Mouse (Mus musculus) midbrain, embryonic 14.5 days (tissue): Measurements from ENCODE around the gene Rasgrp3. TPM values are rescaled to one million over a fixed set of nuclear protein-coding genes. Genes with fewer than 3 reads are reported as not detected.

Experiments used
- ATAC-seq: fragments of 200-750 bp; cut with Nextera tagmentation; 2 replicates; pipeline ENCODE4 v1.8.0; 2017; ENCODE audit warnings: moderate number of reproducible peaks, moderate library complexity; ENCODE audit not compliant: low FRiP score, low TSS enrichment
- DNase-seq: peaks from one replicate; pipeline ENCODE4 v3.0.0-alpha.2; 2015
- H3K27ac ChIP-seq: fragments of 300-500 bp; sonication (generic); replicated peaks from 2 replicates; pipeline ENCODE4 v1.5.1; 2014; ENCODE audit warnings: mild to moderate bottlenecking, low read depth, low read length, moderate library complexity
- H3K27me3 ChIP-seq: fragments of 300-500 bp; sonication (generic); 2 replicates; pipeline ENCODE4 v1.6.1; 2014; ENCODE audit warnings: low read length, control low read depth, mixed read lengths; ENCODE audit not compliant: control insufficient read depth, insufficient read depth
- H3K36me3 ChIP-seq: fragments of 300-500 bp; sonication (generic); 2 replicates; pipeline ENCODE4 v1.6.1; 2014; ENCODE audit warnings: low read length, control low read depth; ENCODE audit not compliant: control insufficient read depth, insufficient read depth
- H3K4me1 ChIP-seq: fragments of 300-500 bp; sonication (generic); 2 replicates; pipeline ENCODE4 v1.6.1; 2014; ENCODE audit warnings: mild to moderate bottlenecking, antibody characterized with exemption, low read length, control low read depth; ENCODE audit not compliant: control insufficient read depth, insufficient read depth
- H3K4me2 ChIP-seq: fragments of 300-500 bp; sonication (generic); 2 replicates; pipeline ENCODE4 v1.6.1; 2014; ENCODE audit warnings: mild to moderate bottlenecking, low read length, moderate library complexity
- H3K4me3 ChIP-seq: fragments of 300-500 bp; sonication (generic); replicated peaks from 2 replicates; pipeline ENCODE4 v1.5.1; 2014; ENCODE audit warnings: low read depth, low read length
- H3K9ac ChIP-seq: fragments of 300-500 bp; sonication (generic); replicated peaks from 2 replicates; pipeline ENCODE4 v1.6.1; 2014; ENCODE audit warnings: mild to moderate bottlenecking, low read length, moderate library complexity
- H3K9me3 ChIP-seq: fragments of 300-500 bp; sonication (generic); 2 replicates; pipeline ENCODE4 v1.6.1; 2016; ENCODE audit warnings: low read length, control low read depth, mixed read lengths; ENCODE audit not compliant: control insufficient read depth
- WGBS: fragments of 180-500 bp; shearing (Covaris S2); extraction: QIAGEN DNeasy Blood & Tissue Kit; methylation state at CpG from one replicate; pipeline ENCODE4 v1.1.7; 2014; 5-methylcytosine and 5-hydroxymethylcytosine counted together
- polyA plus RNA-seq: library from polyadenylated mRNA; unstranded; fragments of >200 nt; fragmentation: Nextera tagmentation; extraction: Ambion mirVana; gene quantifications from 2 replicates; pipeline ENCODE4 v1.2.1, GENCODE M21; 2014

Gene Rasgrp3
- polyA plus RNA-seq, 1 experiment from 2014 or later = 8.4 TPM

DNA sequence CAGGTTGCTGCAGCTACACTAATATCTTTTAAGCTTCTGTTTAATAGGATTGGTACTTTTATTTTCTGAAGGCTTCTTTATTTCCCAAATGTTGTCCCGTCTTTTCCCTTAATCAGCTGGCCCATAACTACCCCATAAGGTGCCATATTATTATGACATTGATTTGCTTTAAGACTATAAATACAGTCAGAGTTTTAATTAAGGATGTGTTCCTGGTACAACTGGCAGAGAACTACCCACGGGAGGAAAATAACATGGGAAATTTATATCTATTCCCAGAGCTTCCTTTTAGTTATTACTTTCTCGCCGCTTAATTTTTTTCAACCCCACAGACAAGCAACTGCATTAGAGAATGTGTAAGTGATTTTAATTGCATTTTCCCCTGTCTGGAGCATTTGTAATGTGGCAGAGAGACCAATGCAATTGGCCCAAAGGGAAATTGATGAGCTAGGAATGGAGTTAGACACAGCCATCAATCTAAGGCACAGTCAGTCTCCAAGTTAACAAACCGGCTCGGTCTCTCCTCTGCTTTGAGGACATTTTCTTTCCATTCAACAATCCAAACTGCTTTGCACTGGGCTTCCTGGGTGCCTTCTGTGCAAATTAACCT lies 36.1 kb downstream of the Rasgrp3 start:
- no peak overlapping the region for H3K9ac ChIP-seq
- no peak overlapping the region for H3K27ac ChIP-seq
- no peaks in the 10 kb centered on the region for H3K4me1 ChIP-seq
- no peak overlapping the region for H3K4me2 ChIP-seq
- H3K4me3 ChIP-seq = no peak overlapping the region
- DNase-seq (no peak), ATAC-seq (no peak)
- 84% methylated on average over 6 of the region's 6 CpGs for WGBS
- H3K36me3 ChIP-seq = no peaks in the 10 kb centered on the region
- no peaks in the 10 kb centered on the region for H3K9me3 ChIP-seq
- no peaks in the 10 kb centered on the region for H3K27me3 ChIP-seq

DNA sequence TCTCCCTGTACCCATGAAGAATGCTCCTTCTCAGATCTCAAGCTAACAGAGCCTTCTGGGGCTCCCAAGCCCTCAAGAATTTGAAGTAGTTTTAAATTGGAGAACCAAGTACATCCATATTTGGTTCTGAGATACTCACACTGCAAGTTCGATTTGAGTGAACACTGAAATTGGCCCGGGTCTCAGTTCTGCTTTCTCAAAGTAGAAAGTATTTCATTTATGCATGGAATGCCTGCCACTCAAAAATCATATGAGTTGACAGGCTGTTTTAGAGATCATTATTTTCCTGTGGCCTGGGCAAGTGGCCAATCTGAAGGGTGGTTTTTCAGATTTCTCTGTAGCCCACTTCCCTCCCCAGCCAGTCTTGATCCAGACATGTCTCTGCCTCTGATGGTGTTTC lies 36.7 kb downstream of the Rasgrp3 start:
- WGBS = 84% methylated on average over 2 of the region's 2 CpGs
- no peak for ATAC-seq
- H3K27ac ChIP-seq = no peak overlapping the region

DNA sequence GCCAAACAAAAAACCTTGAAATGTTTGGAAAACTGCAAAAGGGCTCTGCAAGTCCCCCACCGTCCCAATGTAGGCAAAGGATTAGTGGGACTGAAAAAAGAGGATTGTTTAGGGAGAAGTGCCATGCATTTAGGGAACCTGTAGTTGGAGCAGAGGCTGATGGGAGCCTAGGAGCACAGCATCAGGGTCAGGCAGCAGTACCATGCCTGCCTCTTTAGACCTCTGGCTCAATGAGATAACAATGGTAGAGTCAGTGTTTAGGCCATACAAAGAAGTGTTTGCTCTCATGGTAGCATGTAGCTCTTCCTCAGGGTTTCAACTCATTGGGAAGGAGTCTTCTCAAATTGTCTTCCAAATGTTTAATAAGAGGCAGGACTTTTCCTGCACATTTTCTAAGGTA lies 40.3 kb downstream of the Rasgrp3 start:
- Histone ChIP-seq H3K4me1 (no peaks in the 10 kb centered on the region), H3K27me3 (no peaks in the 10 kb centered on the region), H3K4me3 (no peak overlapping the region), H3K36me3 (no peaks in the 10 kb centered on the region), H3K9ac (no peak overlapping the region), H3K9me3 (no peaks in the 10 kb centered on the region), H3K4me2 (no peak overlapping the region), H3K27ac (no peak overlapping the region)
- WGBS = 42% methylated on average over 1 of the region's 1 CpGs
- DNase-seq (no peak), ATAC-seq (no peak)

More for the DNA sequence above, 36.7 kb downstream of the Rasgrp3 start:
- no peak overlapping the region for H3K9ac ChIP-seq
- no peak overlapping the region for H3K4me2 ChIP-seq
- H3K36me3 ChIP-seq = no peaks in the 10 kb centered on the region
- H3K9me3 ChIP-seq = no peaks in the 10 kb centered on the region
- no peak for DNase-seq
- no peaks in the 10 kb centered on the region for H3K4me1 ChIP-seq
- no peak overlapping the region for H3K4me3 ChIP-seq
- no peaks in the 10 kb centered on the region for H3K27me3 ChIP-seq

DNA sequence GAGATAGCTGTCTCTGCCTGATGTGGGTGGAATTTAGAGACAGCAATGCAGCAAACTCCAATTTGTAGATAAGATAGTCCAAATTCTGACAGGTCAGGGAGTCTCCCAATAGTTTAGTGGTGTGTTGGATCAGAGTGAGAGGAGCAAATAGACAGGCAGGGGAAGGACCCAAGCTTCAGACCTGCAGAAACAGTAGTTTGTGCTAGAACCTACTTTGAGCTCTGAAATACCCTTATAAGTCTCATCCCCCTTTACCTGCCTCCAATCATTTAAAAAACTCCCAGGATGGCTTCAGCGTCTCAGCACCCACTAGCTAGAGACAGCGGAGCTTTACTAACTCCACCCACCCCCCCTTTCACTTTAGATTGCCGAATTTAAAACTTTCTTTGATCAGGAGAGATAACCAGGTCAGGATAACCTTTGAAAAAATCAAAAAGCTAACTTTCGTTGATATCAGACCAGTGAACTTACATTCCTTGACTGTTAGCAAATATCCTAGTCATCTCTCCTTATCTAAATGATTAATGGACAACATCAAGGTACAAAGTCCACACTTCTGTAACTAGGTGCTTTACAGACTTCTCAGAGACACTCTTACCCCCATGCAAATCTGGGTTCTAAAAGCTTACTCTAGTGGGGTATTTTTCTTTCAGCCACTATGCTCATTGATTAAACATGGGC lies 41.2 kb downstream of the Rasgrp3 start:
- WGBS = 84% methylated on average over 4 of the region's 4 CpGs
- DNase-seq = no peak
- no peak overlapping the region for H3K4me2 ChIP-seq
- H3K9ac ChIP-seq = no peak overlapping the region
- no peaks in the 10 kb centered on the region for H3K27me3 ChIP-seq
- no peak overlapping the region for H3K4me3 ChIP-seq
- H3K9me3 ChIP-seq = no peaks in the 10 kb centered on the region
- H3K27ac ChIP-seq = no peak overlapping the region
- no peaks in the 10 kb centered on the region for H3K36me3 ChIP-seq
- H3K4me1 ChIP-seq = no peaks in the 10 kb centered on the region
- no peak for ATAC-seq

DNA sequence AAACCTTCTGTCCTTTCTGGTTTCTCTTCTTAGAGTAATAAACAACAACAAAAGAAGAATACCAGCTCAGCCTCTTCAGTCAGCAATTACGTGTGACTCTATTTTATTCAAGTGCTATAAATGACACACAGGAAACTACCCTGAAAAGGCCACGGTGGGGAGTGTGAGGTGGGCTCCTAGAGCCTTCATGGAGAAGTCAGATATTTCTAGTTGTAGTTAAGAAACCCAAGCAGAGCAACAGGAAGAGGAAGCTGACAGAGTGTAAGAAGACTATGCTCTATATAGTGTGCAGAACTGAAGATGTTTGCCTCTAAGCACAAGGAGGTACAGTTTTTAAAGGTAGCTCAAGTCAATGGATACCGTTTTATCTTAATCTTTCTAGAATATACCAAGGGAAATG lies 42.0 kb downstream of the Rasgrp3 start:
- no peak overlapping the region for H3K9ac ChIP-seq
- no peak for ATAC-seq
- H3K27ac ChIP-seq = no peak overlapping the region
- H3K27me3 ChIP-seq = no peaks in the 10 kb centered on the region
- no peaks in the 10 kb centered on the region for H3K4me1 ChIP-seq
- H3K4me2 ChIP-seq = no peak overlapping the region
- DNase-seq = no peak
- no peaks in the 10 kb centered on the region for H3K9me3 ChIP-seq
- 83% methylated on average over 3 of the region's 3 CpGs for WGBS
- no peak overlapping the region for H3K4me3 ChIP-seq
- H3K36me3 ChIP-seq = no peaks in the 10 kb centered on the region

DNA sequence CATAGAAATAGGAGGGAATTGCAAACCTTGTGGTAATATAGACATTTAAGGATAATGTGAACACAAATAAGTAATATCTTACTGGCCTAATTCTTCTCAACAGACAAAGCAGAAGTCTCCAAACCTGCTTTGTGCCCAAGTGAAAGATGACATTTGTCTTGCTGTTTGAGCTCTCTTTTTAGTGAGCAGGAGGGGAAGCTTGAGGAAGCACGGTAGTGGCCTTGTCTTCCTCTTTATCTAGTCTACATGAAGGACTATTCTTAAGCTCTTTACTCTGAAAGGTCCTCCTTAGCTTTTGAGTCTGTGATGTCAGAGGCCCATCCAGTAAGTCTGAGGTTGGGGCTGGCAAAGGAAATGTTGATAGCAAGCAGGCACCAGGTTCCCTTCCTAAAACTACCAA lies 43.1 kb downstream of the Rasgrp3 start:
- H3K9me3 ChIP-seq = no peaks in the 10 kb centered on the region
- H3K27ac ChIP-seq = no peak overlapping the region
- WGBS = 69% methylated on average over 1 of the region's 1 CpGs

DNA sequence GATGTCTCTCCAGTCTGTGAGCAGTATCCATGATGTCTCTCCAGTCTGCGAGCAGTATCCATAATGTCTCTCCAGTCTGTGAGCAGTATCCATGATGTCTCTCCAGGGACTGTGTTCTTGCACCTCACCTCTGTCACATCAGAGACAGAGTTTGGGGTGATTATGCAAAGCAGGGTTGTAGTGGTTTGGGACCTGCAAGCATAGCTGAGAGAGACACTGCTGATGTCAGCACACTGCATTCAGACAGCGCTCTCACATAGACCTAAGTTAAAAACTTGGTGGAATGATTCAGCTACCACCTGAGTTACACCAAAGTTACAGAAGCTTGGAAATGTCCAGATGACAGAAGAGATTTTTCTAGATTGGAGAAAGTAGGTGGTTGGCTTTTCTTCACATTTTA lies 44.0 kb downstream of the Rasgrp3 start:
- H3K9me3 ChIP-seq = no peaks in the 10 kb centered on the region
- H3K27ac ChIP-seq = no peak overlapping the region
- H3K36me3 ChIP-seq = no peaks in the 10 kb centered on the region
- no peak overlapping the region for H3K9ac ChIP-seq
- 97% methylated on average over 2 of the region's 2 CpGs for WGBS
- no peak for ATAC-seq
- H3K4me3 ChIP-seq = no peak overlapping the region
- no peak overlapping the region for H3K4me2 ChIP-seq
- no peaks in the 10 kb centered on the region for H3K27me3 ChIP-seq
- no peaks in the 10 kb centered on the region for H3K4me1 ChIP-seq
- DNase-seq = no peak

More for the DNA sequence above, 43.1 kb downstream of the Rasgrp3 start:
- no peak for DNase-seq
- ATAC-seq = no peak
- no peaks in the 10 kb centered on the region for H3K36me3 ChIP-seq
- H3K27me3 ChIP-seq = no peaks in the 10 kb centered on the region
- no peak overlapping the region for H3K4me3 ChIP-seq
- H3K4me2 ChIP-seq = no peak overlapping the region
- no peaks in the 10 kb centered on the region for H3K4me1 ChIP-seq
- H3K9ac ChIP-seq = no peak overlapping the region

DNA sequence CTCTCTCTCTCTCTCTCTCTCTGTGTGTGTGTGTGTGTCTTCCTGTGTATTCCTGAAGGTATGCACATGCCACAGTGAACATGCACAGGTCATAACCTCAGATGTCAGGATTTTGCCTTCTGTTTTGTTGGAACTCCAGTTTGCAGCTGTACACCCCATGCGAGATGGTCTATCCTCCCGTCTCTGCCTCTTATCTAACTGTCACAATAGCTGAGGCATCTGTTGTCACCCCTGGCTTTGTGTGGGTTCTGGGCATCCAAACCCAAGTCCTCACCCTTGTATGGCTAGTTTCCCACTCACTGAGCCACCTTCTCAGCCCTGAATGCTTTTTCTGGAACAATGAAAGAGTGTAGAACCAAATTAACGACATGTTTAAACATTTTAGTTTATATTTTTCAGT lies 44.7 kb downstream of the Rasgrp3 start:
- no peaks in the 10 kb centered on the region for H3K4me1 ChIP-seq
- no peak overlapping the region for H3K27ac ChIP-seq
- no peak overlapping the region for H3K4me2 ChIP-seq
- no peak for ATAC-seq
- H3K9me3 ChIP-seq = no peaks in the 10 kb centered on the region
- no peaks in the 10 kb centered on the region for H3K27me3 ChIP-seq
- H3K4me3 ChIP-seq = no peak overlapping the region
- no peaks in the 10 kb centered on the region for H3K36me3 ChIP-seq
- 80% methylated on average over 3 of the region's 3 CpGs for WGBS
- H3K9ac ChIP-seq = no peak overlapping the region
- DNase-seq = no peak

DNA sequence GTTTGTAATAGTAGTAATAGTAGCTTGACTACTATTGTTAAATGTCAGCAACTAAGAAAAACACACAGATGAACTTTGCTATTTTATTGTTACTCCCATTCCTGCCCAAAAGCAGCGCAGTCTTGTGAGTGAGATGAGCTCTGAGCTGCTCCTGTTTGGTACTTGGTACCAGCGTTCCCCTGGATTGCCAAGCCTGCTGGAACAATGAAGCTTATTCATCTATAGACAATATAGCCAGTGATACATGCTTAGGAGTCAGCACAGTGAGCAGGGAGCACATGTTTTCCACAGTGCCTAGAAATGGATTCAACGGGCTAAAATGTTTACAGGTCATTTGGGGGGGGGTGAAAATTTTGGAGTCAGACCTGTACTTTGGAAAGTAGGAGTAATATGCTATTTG lies 50.5 kb downstream of the Rasgrp3 start:
- Histone ChIP-seq H3K9me3 (no peaks in the 10 kb centered on the region), H3K27me3 (no peaks in the 10 kb centered on the region), H3K4me2 (no peak overlapping the region), H3K9ac (no peak overlapping the region), H3K4me1 (no peaks in the 10 kb centered on the region), H3K36me3 (no peaks in the 10 kb centered on the region), H3K27ac (no peak overlapping the region), H3K4me3 (no peak overlapping the region)
- 73% methylated on average over 3 of the region's 3 CpGs for WGBS
- DNase-seq (no peak), ATAC-seq (no peak)
